Mouse (Mus musculus) brain, embryonic 14.5 days (tissue): ENCODE measurements around the gene Tvp23a.

Source experiments
- CTCF ChIP-seq: fragments of 200-500 bp; IDR thresholded peaks from 2 replicates; pipeline ENCODE4 v1.5.1; 2012; ENCODE audit warnings: inconsistent platforms, mild to moderate bottlenecking, moderate library complexity, borderline replicate concordance; ENCODE audit not compliant: insufficient read depth, insufficient read length; ENCODE audit errors: extremely low read depth
- POLR2A ChIP-seq: fragments of 200-500 bp; IDR thresholded peaks from 2 replicates; pipeline ENCODE4 v1.6.1; 2012; ENCODE audit warnings: mild to moderate bottlenecking, inconsistent platforms, borderline replicate concordance; ENCODE audit not compliant: poor library complexity, insufficient read depth, insufficient read length, severe bottlenecking; ENCODE audit errors: extremely low read depth

GRCm38 (mm10) chr16:10416866-10417265 is 30.3 kb downstream of the Tvp23a start:
- no peak for TF ChIP-seq POLR2A
- TF ChIP-seq CTCF: peak; percentile 52; the same call in 1 of the 2 replicates
